Mouse (Mus musculus) cerebellum, adult 2 months (tissue): ENCODE measurements around the gene Macf1.

ENCODE experiments used
- CTCF ChIP-seq: fragments of 200-500 bp; IDR thresholded peaks from 2 replicates; pipeline ENCODE4 v1.5.1; 2011; ENCODE audit warnings: low read depth, mild to moderate bottlenecking, control low read depth, low read length, moderate library complexity, borderline replicate concordance; ENCODE audit not compliant: insufficient read depth
- POLR2A ChIP-seq: fragments of 200-500 bp; IDR thresholded peaks from 2 replicates; pipeline ENCODE4 v1.6.1; 2011; ENCODE audit warnings: low read length, control low read depth, borderline replicate concordance; ENCODE audit not compliant: insufficient read depth

DNA sequence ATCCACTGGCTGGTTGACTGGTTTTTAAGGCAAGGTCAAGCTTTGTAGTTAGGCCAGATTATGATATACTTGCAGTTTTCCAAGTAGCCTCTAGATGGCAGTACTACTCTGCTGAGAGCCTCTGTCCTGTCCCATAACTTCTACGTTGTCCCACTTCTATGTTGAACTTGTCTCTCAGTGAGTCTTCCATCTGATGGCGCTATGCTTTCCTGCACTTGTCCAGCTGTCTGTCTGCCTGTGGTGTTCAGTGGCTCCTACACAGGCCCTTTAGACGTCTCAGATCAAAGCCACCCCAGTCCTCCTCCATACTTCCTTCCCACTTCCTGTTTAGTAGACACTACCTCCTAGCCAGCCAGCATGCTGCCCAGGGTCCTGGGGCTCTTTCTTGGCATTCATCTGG lies 378.4 kb downstream of the Macf1 start:
- TF ChIP-seq CTCF, result peak; percentile 66; the same call in 1 of the 2 replicates
- no peak for TF ChIP-seq POLR2A
